Comparison of ENCODE assay signal across 8 mouse cellular contexts in the genomic region with DNA sequence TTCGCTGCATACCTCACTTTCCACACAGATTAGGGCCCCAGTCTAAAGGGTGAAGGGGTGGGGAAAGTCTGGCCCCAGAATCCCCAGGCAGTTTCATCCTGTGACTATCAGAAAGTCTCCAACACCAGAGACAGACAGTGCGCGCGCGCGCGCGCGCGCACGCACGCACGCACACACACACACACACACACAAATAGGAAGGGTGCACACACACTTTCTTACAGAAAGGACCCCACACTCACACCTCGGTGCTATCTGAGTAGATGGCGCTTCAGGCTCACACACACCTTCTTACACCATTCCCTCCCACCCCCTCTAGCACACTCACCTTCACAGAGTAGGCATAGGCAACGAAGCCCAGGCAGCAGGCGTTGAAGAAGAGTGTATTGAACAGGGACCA. TPM values are rescaled to one million over a fixed set of nuclear protein-coding genes. Genes with fewer than 3 reads are reported as not detected.
A peak's percentile ranks its signal among the peaks of the same experiment; 100 is the strongest.
DNase-seq lines count a peak whose midpoint lies in the region; ATAC-seq and TF ChIP-seq lines count a peak whose summit lies in the region.

No protein-coding gene starts in this region.

- in situ Hi-C loops in ES-E14 (cut with MboI; ENCODE audit: low sequenced_read_pairs in 2 of 2, unreplicated experiment in 2 of 2) = loop anchor here in 1 of 2 experiments (10.0 kb wide), 1 partner anchor 89 kb away; no protein-coding TSS in a partner anchor

- TF ChIP-seq CTCF in forebrain, postnatal 0 days (IDR thresholded peaks at IDR 0.05; ENCODE audit: low read depth) = no peak
- TF ChIP-seq CTCF in lung, postnatal 0 days (IDR thresholded peaks at IDR 0.05) = no peak
- TF ChIP-seq CTCF in cerebellum, adult 2 months (IDR thresholded peaks at IDR 0.05; ENCODE audit: borderline replicate concordance, insufficient read depth, low read depth, low read length) = no peak

- peak overlapping the region; percentile 75 for H3K9ac ChIP-seq in heart, embryonic 11.5 days (ENCODE audit: low read depth, low read length)
- peak overlapping the region; percentile 71 for H3K9ac ChIP-seq in ES-E14 (ENCODE audit: insufficient read depth, low read depth, low read length, poor library complexity, severe bottlenecking)
- peak overlapping the region; percentile 22; the same call in 1 of the 2 replicates for H3K9ac ChIP-seq in forebrain, postnatal 0 days
- peak overlapping the region; percentile 60 for H3K9ac ChIP-seq in lung, postnatal 0 days (replicated peaks; ENCODE audit: low read depth)

- 8% methylated on average over 17 of the region's 17 CpGs for WGBS in heart, embryonic 11.5 days (ENCODE audit: insufficient replicate concordance)
- WGBS in forebrain, postnatal 0 days = 18% methylated on average over 14 of the region's 17 CpGs
- 5% methylated on average over 17 of the region's 17 CpGs for WGBS in lung, postnatal 0 days
- 15% methylated on average over 17 of the region's 17 CpGs for WGBS in cerebellum, adult 2 months

- peak; percentile 23; the same call in 1 of the 2 replicates for ATAC-seq in heart, embryonic 11.5 days (replicated peaks; ENCODE audit: insufficient number of reproducible peaks, low FRiP score, low TSS enrichment)
- ATAC-seq in forebrain, postnatal 0 days = peak; percentile 55; the same call in 1 of the 2 replicates
- no peak; the same call in 1 of the 2 replicates for ATAC-seq in lung, postnatal 0 days

- no peak for DNase-seq in heart, adult 8-10 months (ENCODE audit: low spot score)
- DNase-seq in ES-E14 (ENCODE audit: low read depth, low spot score) = no peak
- DNase-seq in forebrain, postnatal 0 days = peak; percentile 56
- peak; percentile 33 for DNase-seq in lung, postnatal 0 days (ENCODE audit: low spot score)
- no peak for DNase-seq in frontal cortex, postnatal 36 days (ENCODE audit: low spot score in 2 of 2)
- DNase-seq in cerebellum, adult 2 months = no peak
- DNase-seq in right cerebral cortex, adult 2 months (ENCODE audit: low spot score in 2 of 2) = no peak

- peaks cover 4% of the 10 kb centered on the region for H3K4me1 ChIP-seq in heart, embryonic 11.5 days (ENCODE audit: control insufficient read depth, insufficient read depth, low read length)
- H3K4me1 ChIP-seq in ES-E14 (ENCODE audit: control insufficient read depth in 2 of 2, insufficient read depth in 2 of 2, low read length in 2 of 2, poor library complexity in 1 of 2) = peaks cover 21 to 35% of the 10 kb centered on the region in 2 experiments
- no peaks in the 10 kb centered on the region for H3K4me1 ChIP-seq in forebrain, postnatal 0 days (ENCODE audit: insufficient read depth)
- peaks cover 14% of the 10 kb centered on the region; the same call in 1 of the 2 replicates for H3K4me1 ChIP-seq in lung, postnatal 0 days (ENCODE audit: insufficient read depth, low read depth, low read length)
- H3K4me1 ChIP-seq in cerebellum, adult 2 months (ENCODE audit: control insufficient read depth, insufficient read depth, low read length) = no peaks in the 10 kb centered on the region

- peak overlapping the region; percentile 81 for H3K4me2 ChIP-seq in heart, embryonic 11.5 days
- H3K4me2 ChIP-seq in forebrain, postnatal 0 days (ENCODE audit: low read depth) = peak overlapping the region; percentile 47
- H3K4me2 ChIP-seq in lung, postnatal 0 days (replicated peaks; ENCODE audit: low read depth, low read length) = peak overlapping the region; percentile 66

- peak overlapping the region; percentile 56 for H3K4me3 ChIP-seq in heart, embryonic 11.5 days (ENCODE audit: low read depth, low read length)
- peak overlapping the region; percentile 75 to 93 for H3K4me3 ChIP-seq in ES-E14 (ENCODE audit: insufficient read depth in 1 of 2, low read depth in 1 of 2, low read length in 2 of 2, poor library complexity in 1 of 2, severe bottlenecking in 1 of 2)
- peak overlapping the region; percentile 29 for H3K4me3 ChIP-seq in forebrain, postnatal 0 days (ENCODE audit: low read depth, low read length)
- H3K4me3 ChIP-seq in lung, postnatal 0 days (ENCODE audit: low read depth, low read length) = peak overlapping the region; percentile 62
- H3K4me3 ChIP-seq in cerebellum, adult 2 months (replicated peaks; ENCODE audit: insufficient read depth, low read depth, low read length) = no peak overlapping the region

- H3K27me3 ChIP-seq in heart, embryonic 11.5 days (ENCODE audit: control insufficient read depth, insufficient read depth, low read length) = no peaks in the 10 kb centered on the region
- no peaks in the 10 kb centered on the region for H3K27me3 ChIP-seq in forebrain, postnatal 0 days (ENCODE audit: insufficient read depth, low read length)
- no peaks in the 10 kb centered on the region for H3K27me3 ChIP-seq in lung, postnatal 0 days (replicated peaks; ENCODE audit: insufficient read depth, low read length)
- no peaks in the 10 kb centered on the region for H3K27me3 ChIP-seq in cerebellum, adult 2 months (ENCODE audit: control insufficient read depth, insufficient read depth, low read length)

- peak overlapping the region; percentile 76 for H3K27ac ChIP-seq in heart, embryonic 11.5 days (ENCODE audit: low read depth, low read length)
- peak overlapping the region; percentile 73 for H3K27ac ChIP-seq in ES-E14 (ENCODE audit: insufficient read depth, low read depth, low read length, poor library complexity, severe bottlenecking)
- H3K27ac ChIP-seq in forebrain, postnatal 0 days (ENCODE audit: low read depth, low read length) = no peak overlapping the region; the same call in 1 of the 2 replicates
- peak overlapping the region; percentile 83 for H3K27ac ChIP-seq in lung, postnatal 0 days (ENCODE audit: low read length)
- no peak overlapping the region for H3K27ac ChIP-seq in cerebellum, adult 2 months (ENCODE audit: insufficient read depth, low read length)

- TF ChIP-seq POLR2A in cerebellum, adult 2 months (IDR thresholded peaks at IDR 0.05; ENCODE audit: borderline replicate concordance, insufficient read depth, low read length) = no peak

- H3K9me3 ChIP-seq in heart, embryonic 11.5 days (replicated peaks; ENCODE audit: control insufficient read depth, low read length) = no peaks in the 10 kb centered on the region
- no peaks in the 10 kb centered on the region for H3K9me3 ChIP-seq in ES-E14 (ENCODE audit: control insufficient read depth, insufficient read depth, low read depth, low read length)
- H3K9me3 ChIP-seq in forebrain, postnatal 0 days (ENCODE audit: low read length) = no peaks in the 10 kb centered on the region
- H3K9me3 ChIP-seq in lung, postnatal 0 days (ENCODE audit: low read length) = no peaks in the 10 kb centered on the region

- no peak for TF ChIP-seq EP300 in lung, postnatal 0 days (IDR thresholded peaks at IDR 0.05)

- H3K36me3 ChIP-seq in heart, embryonic 11.5 days (ENCODE audit: control insufficient read depth, insufficient read depth, low read length) = no peaks in the 10 kb centered on the region
- H3K36me3 ChIP-seq in ES-E14 (ENCODE audit: control insufficient read depth, insufficient read depth, low read length, poor library complexity, severe bottlenecking) = peaks cover 7% of the 10 kb centered on the region
- H3K36me3 ChIP-seq in forebrain, postnatal 0 days (ENCODE audit: insufficient read depth) = no peaks in the 10 kb centered on the region
- H3K36me3 ChIP-seq in lung, postnatal 0 days (ENCODE audit: insufficient read depth, low read length) = no peaks in the 10 kb centered on the region

RNA-seq across cellular contexts. Expression of a gene that starts 0.4 kb away (rescaled TPM):
- polyA plus RNA-seq in heart, embryonic 11.5 days (2014; fragmentation: Nextera tagmentation; extraction: Ambion mirVana) = 0.46 TPM in 1 of 2 replicates, not detected in the other
- not detected for total RNA-seq in heart, adult 8-10 months (2022)
- not detected in 2 replicates for total RNA-seq in ES-E14 (2012; rRNA removed)
- not detected in 2 replicates for total RNA-seq in forebrain, postnatal 0 days (2014; rRNA removed)
- polyA plus RNA-seq in forebrain, postnatal 0 days (2015; fragmentation: Nextera tagmentation; extraction: Ambion mirVana) = not detected in 2 replicates
- 0.31 TPM in 1 of 2 replicates, not detected in the other for polyA plus RNA-seq in lung, postnatal 0 days (2015; fragmentation: Nextera tagmentation; extraction: Ambion mirVana)
- polyA plus RNA-seq in cerebellum, adult 2 months (2012; rRNA removed) = not detected in 2 replicates

RNA-seq across cellular contexts. Expression of a gene that starts 0.4 kb away (rescaled TPM):
- polyA plus RNA-seq in heart, embryonic 11.5 days (2014; fragmentation: Nextera tagmentation; extraction: Ambion mirVana) = 420 and 429 TPM in 2 replicates
- 100 to 1,000 TPM in 1 of 4 experiments, 10 to 100 TPM in 3; 86.2 to 101 (median 90.3) TPM for total RNA-seq in heart, adult 8-10 months (2022)
- 679 and 1,158 TPM in 2 replicates for total RNA-seq in ES-E14 (2012; rRNA removed)
- 45.2 and 55.6 TPM in 2 replicates for total RNA-seq in forebrain, postnatal 0 days (2014; rRNA removed)
- 240 and 270 TPM in 2 replicates for polyA plus RNA-seq in forebrain, postnatal 0 days (2015; fragmentation: Nextera tagmentation; extraction: Ambion mirVana)
- 1,373 and 1,710 TPM in 2 replicates for polyA plus RNA-seq in lung, postnatal 0 days (2015; fragmentation: Nextera tagmentation; extraction: Ambion mirVana)
- polyA plus RNA-seq in cerebellum, adult 2 months (2012; rRNA removed) = 31.7 and 35.3 TPM in 2 replicates

RNA-seq across cellular contexts. Expression of a gene that starts 5.3 kb away (rescaled TPM):
- polyA plus RNA-seq in heart, embryonic 11.5 days (2014; fragmentation: Nextera tagmentation; extraction: Ambion mirVana) = 0.34 TPM in 1 of 2 replicates, not detected in the other
- under 1 TPM in 3 of 4 experiments, not detected in 1; 0.35 to 0.72 (median 0.37) TPM for total RNA-seq in heart, adult 8-10 months (2022)
- total RNA-seq in ES-E14 (2012; rRNA removed) = 7.7 and 18.6 TPM in 2 replicates
- 0.86 TPM in 1 of 2 replicates, not detected in the other for total RNA-seq in forebrain, postnatal 0 days (2014; rRNA removed)
- 0.28 and 0.45 TPM in 2 replicates for polyA plus RNA-seq in forebrain, postnatal 0 days (2015; fragmentation: Nextera tagmentation; extraction: Ambion mirVana)
- polyA plus RNA-seq in lung, postnatal 0 days (2015; fragmentation: Nextera tagmentation; extraction: Ambion mirVana) = 1.6 and 1.8 TPM in 2 replicates
- 0.16 TPM in 1 of 2 replicates, not detected in the other for polyA plus RNA-seq in cerebellum, adult 2 months (2012; rRNA removed)

RNA-seq across cellular contexts. Expression of a gene that starts 11.7 kb away (rescaled TPM):
- polyA plus RNA-seq in heart, embryonic 11.5 days (2014; fragmentation: Nextera tagmentation; extraction: Ambion mirVana) = 4.8 and 7.6 TPM in 2 replicates
- 1 to 10 TPM; 1.6 to 6.3 (median 5.0) TPM for total RNA-seq in heart, adult 8-10 months (2022)
- 274 and 585 TPM in 2 replicates for total RNA-seq in ES-E14 (2012; rRNA removed)
- total RNA-seq in forebrain, postnatal 0 days (2014; rRNA removed) = 10.5 and 12.7 TPM in 2 replicates
- 14.5 and 19.4 TPM in 2 replicates for polyA plus RNA-seq in forebrain, postnatal 0 days (2015; fragmentation: Nextera tagmentation; extraction: Ambion mirVana)
- 402 and 510 TPM in 2 replicates for polyA plus RNA-seq in lung, postnatal 0 days (2015; fragmentation: Nextera tagmentation; extraction: Ambion mirVana)
- 19.9 and 20.0 TPM in 2 replicates for polyA plus RNA-seq in cerebellum, adult 2 months (2012; rRNA removed)

RNA-seq across cellular contexts. Expression of a gene that starts 14.2 kb away (rescaled TPM):
- 11.1 and 12.0 TPM in 2 replicates for polyA plus RNA-seq in heart, embryonic 11.5 days (2014; fragmentation: Nextera tagmentation; extraction: Ambion mirVana)
- total RNA-seq in heart, adult 8-10 months (2022) = 1 to 10 TPM; 3.8 to 5.3 (median 4.3) TPM
- 10.0 and 12.5 TPM in 2 replicates for total RNA-seq in ES-E14 (2012; rRNA removed)
- 7.2 and 8.5 TPM in 2 replicates for total RNA-seq in forebrain, postnatal 0 days (2014; rRNA removed)
- polyA plus RNA-seq in forebrain, postnatal 0 days (2015; fragmentation: Nextera tagmentation; extraction: Ambion mirVana) = 4.7 and 5.3 TPM in 2 replicates
- polyA plus RNA-seq in lung, postnatal 0 days (2015; fragmentation: Nextera tagmentation; extraction: Ambion mirVana) = 12.7 and 14.4 TPM in 2 replicates
- 5.6 and 6.6 TPM in 2 replicates for polyA plus RNA-seq in cerebellum, adult 2 months (2012; rRNA removed)

Comparison
In these comparisons a context has a peak if more than half of its experiments do, and no peak if none do; other contexts are left out.
1. H3K27ac ChIP-seq: peak in heart, embryonic 11.5 days (single experiment), ES-E14 (single experiment) and lung, postnatal 0 days (single experiment); none in forebrain, postnatal 0 days (single experiment) and cerebellum, adult 2 months (single experiment).
2. H3K9ac ChIP-seq: peak in every context shown above with its lines; median percentile 75 in heart, embryonic 11.5 days; 71 in ES-E14; 60 in lung, postnatal 0 days; 22 in forebrain, postnatal 0 days.
3. DNase-seq: peak in forebrain, postnatal 0 days (single experiment) and lung, postnatal 0 days (single experiment); none in heart, adult 8-10 months (single experiment), ES-E14 (single experiment), frontal cortex, postnatal 36 days (0 of 2), cerebellum, adult 2 months (0 of 2) and right cerebral cortex, adult 2 months (0 of 2).
4. Peak in every context shown above with its lines, with median percentiles within 50 percentile points of each other: H3K4me2 ChIP-seq.